Mouse (Mus musculus) hindbrain, postnatal 0 days (tissue): ENCODE data around the gene Trim15. TPM values are rescaled to one million over a fixed set of nuclear protein-coding genes. Genes with fewer than 3 reads are reported as not detected.

Source experiments
- ATAC-seq: fragments of 200-750 bp; cut with Nextera tagmentation; 2 replicates; pipeline ENCODE4 v1.8.0; 2017; ENCODE audit warnings: mild to moderate bottlenecking, moderate TSS enrichment, moderate library complexity
- DNase-seq: peaks from one replicate; pipeline ENCODE4 v3.0.0-alpha.2; 2015; ENCODE audit warnings: low spot score
- H3K27ac ChIP-seq: fragments of 300-500 bp; sonication (generic); 2 replicates; pipeline ENCODE4 v1.5.1; 2014; ENCODE audit warnings: mild to moderate bottlenecking
- H3K27me3 ChIP-seq: fragments of 300-500 bp; sonication (generic); 2 replicates; pipeline ENCODE4 v1.6.1; 2014; ENCODE audit warnings: low read length, mixed read lengths; ENCODE audit not compliant: insufficient read depth
- H3K36me3 ChIP-seq: fragments of 300-500 bp; sonication (generic); 2 replicates; pipeline ENCODE4 v1.6.1; 2014; ENCODE audit warnings: low read length, mixed read lengths; ENCODE audit not compliant: insufficient read depth
- H3K4me1 ChIP-seq: fragments of 300-500 bp; sonication (generic); 2 replicates; pipeline ENCODE4 v1.6.1; 2014; ENCODE audit warnings: antibody characterized with exemption, low read length, mixed read lengths; ENCODE audit not compliant: insufficient read depth
- H3K4me2 ChIP-seq: fragments of 300-500 bp; sonication (generic); 2 replicates; pipeline ENCODE4 v1.6.1; 2014; ENCODE audit warnings: low read depth, mild to moderate bottlenecking, low read length, moderate library complexity, mixed read lengths
- H3K4me3 ChIP-seq: fragments of 300-500 bp; sonication (generic); 2 replicates; pipeline ENCODE4 v1.5.1; 2014; ENCODE audit warnings: low read length
- H3K9ac ChIP-seq: fragments of 300-500 bp; sonication (generic); replicated peaks from 2 replicates; pipeline ENCODE4 v1.6.1; 2014; ENCODE audit warnings: mild to moderate bottlenecking, low read length, moderate library complexity, mixed read lengths
- H3K9me3 ChIP-seq: fragments of 300-500 bp; sonication (generic); 2 replicates; pipeline ENCODE4 v1.6.1; 2016; ENCODE audit warnings: low read length, mixed read lengths
- CTCF ChIP-seq: IDR thresholded peaks from 2 replicates; pipeline ENCODE4 v1.5.1; 2016; ENCODE audit warnings: antibody characterized with exemption, control low read depth, low read depth
- polyA plus RNA-seq: library from polyadenylated mRNA; unstranded; fragments of >200 nt; fragmentation: Nextera tagmentation; extraction: Ambion mirVana; gene quantifications from 2 replicates; pipeline ENCODE4 v1.2.1, GENCODE M21; 2015
- total RNA-seq: library from RNA; depleted of rRNA; stranded (reverse); fragments of >200 nt; gene quantifications from 2 replicates; pipeline ENCODE4 v1.2.3, GENCODE M21; 2014; rRNA removed

The Trim15 gene
- total and polyA plus RNA-seq, 2 experiments from 2014 or later, result 0.40 TPM; not detected in 1

DNA sequence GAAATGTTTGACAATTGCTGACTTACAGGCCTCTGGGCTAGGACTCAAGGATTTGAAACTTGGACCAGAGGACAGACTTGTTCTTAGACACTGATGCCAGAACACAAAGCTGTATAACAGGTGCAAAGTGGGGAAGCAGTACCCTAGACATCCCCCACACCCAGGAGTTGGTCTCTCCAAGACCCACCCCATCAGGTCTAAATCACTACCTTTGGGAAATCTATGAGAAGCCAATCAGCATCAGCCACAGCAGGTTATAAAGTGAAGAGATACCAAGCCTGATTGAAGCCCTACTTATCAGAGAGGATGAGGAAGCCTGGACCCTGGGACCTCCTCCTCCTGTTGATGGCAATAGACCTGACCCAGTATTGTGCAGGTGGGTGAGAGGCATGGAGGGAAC is 55.1 kb downstream of the Trim15 start, which contains the start of gene H2-M10.6:
Gene H2-M10.6, plus strand, starts transcription at position 301 of the 400 bp plus-strand sequence.
- no peak within 1 kb of the TSS for H3K4me2 ChIP-seq

More for the DNA sequence above, 55.1 kb downstream of the Trim15 start, which contains the start of gene H2-M10.6:
- Histone ChIP-seq H3K9ac (no peak within 1 kb of the TSS), H3K4me1 (no peaks in the 10 kb centered on the region), H3K27ac (no peak within 1 kb of the TSS), H3K4me3 (no peak within 1 kb of the TSS), H3K9me3 (no peaks in the 10 kb centered on the region), H3K27me3 (no peaks in the 10 kb centered on the region), H3K36me3 (no peaks in the 10 kb centered on the region)
- DNase-seq (no peak), ATAC-seq (no peak)
- TF ChIP-seq CTCF, result no peak

Other genes starting within 250 kb of the Trim15 start
- gene H2-M9, start 224.5 kb downstream of the Trim15 start, total RNA-seq, result not detected in 2 replicates
- not detected in 2 replicates for gene H2-M9, start 224.5 kb downstream of the Trim15 start, polyA plus RNA-seq
- gene H2-M1, start 195.0 kb downstream of the Trim15 start, total RNA-seq, result not detected in 2 replicates
- not detected in 2 replicates for gene H2-M1, start 195.0 kb downstream of the Trim15 start, polyA plus RNA-seq
- not detected in 2 replicates for gene H2-M10.5, start 94.3 kb downstream of the Trim15 start, total RNA-seq
- gene H2-M10.5, start 94.3 kb downstream of the Trim15 start, polyA plus RNA-seq, result not detected in 2 replicates
- gene H2-M10.6, start 55.0 kb downstream of the Trim15 start, total RNA-seq, result not detected in 2 replicates
- not detected in 2 replicates for gene H2-M10.6, start 55.0 kb downstream of the Trim15 start, polyA plus RNA-seq
- gene Trim26, start 30.1 kb downstream of the Trim15 start, total RNA-seq, result 21.6 and 27.9 TPM in 2 replicates
- gene Trim26, start 30.1 kb downstream of the Trim15 start, polyA plus RNA-seq, result 46.7 and 50.6 TPM in 2 replicates
- gene Trim10, start 2.4 kb upstream of the Trim15 start, total RNA-seq, result 0.11 TPM in 1 of 2 replicates, not detected in the other
- gene Trim10, start 2.4 kb upstream of the Trim15 start, polyA plus RNA-seq, result 0.19 and 0.23 TPM in 2 replicates
- gene Trim40, start 22.9 kb upstream of the Trim15 start, total RNA-seq, result not detected in 2 replicates
- gene Trim40, start 22.9 kb upstream of the Trim15 start, polyA plus RNA-seq, result 0.13 TPM in 1 of 2 replicates, not detected in the other
- not detected in 2 replicates for gene Trim31, start 30.9 kb upstream of the Trim15 start, total RNA-seq
- not detected in 2 replicates for gene Trim31, start 30.9 kb upstream of the Trim15 start, polyA plus RNA-seq
- gene Rnf39, start 75.7 kb upstream of the Trim15 start, total RNA-seq, result 4.2 and 6.1 TPM in 2 replicates
- 2.5 and 3.6 TPM in 2 replicates for gene Rnf39, start 75.7 kb upstream of the Trim15 start, polyA plus RNA-seq
- gene Ppp1r11, start 84.5 kb upstream of the Trim15 start, total RNA-seq, result 28.4 and 28.5 TPM in 2 replicates
- 143 and 145 TPM in 2 replicates for gene Ppp1r11, start 84.5 kb upstream of the Trim15 start, polyA plus RNA-seq
- 45.0 and 52.7 TPM in 2 replicates for gene Znrd1, start 91.3 kb upstream of the Trim15 start, total RNA-seq
- 49.3 and 51.2 TPM in 2 replicates for gene Znrd1, start 91.3 kb upstream of the Trim15 start, polyA plus RNA-seq
- gene Znrd1as, start 91.4 kb upstream of the Trim15 start, total RNA-seq, result 1.3 and 3.2 TPM in 2 replicates
- gene Znrd1as, start 91.4 kb upstream of the Trim15 start, polyA plus RNA-seq, result 3.4 and 4.0 TPM in 2 replicates
- not detected in 2 replicates for gene 2410137M14Rik, start 114.0 kb upstream of the Trim15 start, total RNA-seq
- gene 2410137M14Rik, start 114.0 kb upstream of the Trim15 start, polyA plus RNA-seq, result 0.23 and 0.26 TPM in 2 replicates
- gene H2-M5, start 122.3 kb upstream of the Trim15 start, total RNA-seq, result 0.97 and 2.5 TPM in 2 replicates
- gene H2-M5, start 122.3 kb upstream of the Trim15 start, polyA plus RNA-seq, result 1.1 and 1.9 TPM in 2 replicates
- 118 and 137 TPM in 2 replicates for gene Zfp57, start 134.0 kb upstream of the Trim15 start, total RNA-seq
- gene Zfp57, start 134.0 kb upstream of the Trim15 start, polyA plus RNA-seq, result 118 and 129 TPM in 2 replicates
- gene Mog, start 156.2 kb upstream of the Trim15 start, total RNA-seq, result 0.52 TPM in 1 of 2 replicates, not detected in the other
- 1.5 and 1.7 TPM in 2 replicates for gene Mog, start 156.2 kb upstream of the Trim15 start, polyA plus RNA-seq
- gene Gabbr1, start 178.8 kb upstream of the Trim15 start, total RNA-seq, result 519 and 527 TPM in 2 replicates
- 93.4 and 98.3 TPM in 2 replicates for gene Gabbr1, start 178.8 kb upstream of the Trim15 start, polyA plus RNA-seq
- not detected in 2 replicates for gene Olfr90, start 221.3 kb upstream of the Trim15 start, total RNA-seq
- not detected in 2 replicates for gene Olfr90, start 221.3 kb upstream of the Trim15 start, polyA plus RNA-seq
- not detected in 2 replicates for gene Olfr91, start 231.1 kb upstream of the Trim15 start, total RNA-seq
- gene Olfr91, start 231.1 kb upstream of the Trim15 start, polyA plus RNA-seq, result 0.06 TPM in 1 of 2 replicates, not detected in the other